Mouse (Mus musculus) gastrocnemius, adult 18-20 months (tissue): ENCODE data around the gene Rfx7. TPM values are rescaled to one million over a fixed set of nuclear protein-coding genes. Genes with fewer than 3 reads are reported as not detected.

Experiments used
- DNase-seq: peaks from one replicate; pipeline ENCODE4 v3.0.0; 2021; ENCODE audit warnings: low spot score
- long read RNA-seq, 2 experiments: library from polyadenylated mRNA; stranded (forward); transcript quantifications; one replicate each; pipeline ENCODE4 v2.0.0; 2021
- total RNA-seq, 2 experiments: library from RNA; stranded (reverse); gene quantifications; 2 replicates each; pipeline ENCODE4 v1.2.3; 2021

Rfx7 gene
- total RNA-seq, result 10 to 100 TPM; 17.8 to 20.8 TPM
- long read RNA-seq, experiment 1, partial matches to known transcripts, result 1 of 7 reads
- long read RNA-seq, experiment 1, other reads (novel, unspliced or antisense), result 6 of 7 reads
- long read RNA-seq, experiment 2, full-length matches to known transcripts, result 7 of 12 reads
- long read RNA-seq, experiment 2, partial matches to known transcripts, result 1 of 12 reads
- long read RNA-seq, experiment 2, other reads (novel, unspliced or antisense), result 4 of 12 reads

- DNase-seq, result peak; percentile 57
Observed at GRCm38 (mm10) chr9:72531996-72532380, at the start of gene Rfx7. Gene Rfx7 (plus strand): TSS chr9:72532240.

GRCm38 (mm10) chr9:72488523-72488922 lies 43.5 kb upstream of the Rfx7 start:
- DNase-seq, result no peak

GRCm38 (mm10) chr9:72489131-72489530 lies 42.9 kb upstream of the Rfx7 start:
- DNase-seq, result no peak

- DNase-seq, result peak; percentile 92
Observed at GRCm38 (mm10) chr9:72491559-72492193, 40.4 kb upstream of the Rfx7 start.

- no peak for DNase-seq
Observed at GRCm38 (mm10) chr9:72492194-72492565, 39.9 kb upstream of the Rfx7 start, which contains the start of gene Tex9. Gene Tex9 (minus strand): TSS chr9:72492212.

GRCm38 (mm10) chr9:72493465-72493864 lies 38.6 kb upstream of the Rfx7 start:
- no peak for DNase-seq

- DNase-seq, result no peak
Observed at GRCm38 (mm10) chr9:72493984-72494685, 37.9 kb upstream of the Rfx7 start.

- DNase-seq, result no peak
Observed at GRCm38 (mm10) chr9:72496691-72497090, 35.3 kb upstream of the Rfx7 start.

GRCm38 (mm10) chr9:72497171-72497570 lies 34.9 kb upstream of the Rfx7 start:
- no peak for DNase-seq

- DNase-seq, result no peak
Observed at GRCm38 (mm10) chr9:72512229-72512981, 19.6 kb upstream of the Rfx7 start.

- no peak for DNase-seq
Observed at GRCm38 (mm10) chr9:72515366-72515765, 16.7 kb upstream of the Rfx7 start.

GRCm38 (mm10) chr9:72519246-72519645 lies 12.8 kb upstream of the Rfx7 start:
- peak; percentile 32 for DNase-seq

- DNase-seq, result no peak
Observed at GRCm38 (mm10) chr9:72520849-72521248, 11.2 kb upstream of the Rfx7 start.

- DNase-seq, result no peak
Observed at GRCm38 (mm10) chr9:72526091-72526490, 5.9 kb upstream of the Rfx7 start.

- DNase-seq, result peak; percentile 89
Observed at GRCm38 (mm10) chr9:72530237-72530636, 1.8 kb upstream of the Rfx7 start.

- DNase-seq, result peak; percentile 77
Observed at GRCm38 (mm10) chr9:72530824-72531223, 1.2 kb upstream of the Rfx7 start.

- peak; percentile 75 for DNase-seq
Observed at GRCm38 (mm10) chr9:72531291-72531995, 597 bp upstream of the Rfx7 start.

- DNase-seq, result peak; percentile 55
Observed at GRCm38 (mm10) chr9:72532381-72533088, 495 bp downstream of the Rfx7 start.

GRCm38 (mm10) chr9:72533089-72533415 lies 1.0 kb downstream of the Rfx7 start:
- no peak for DNase-seq

- no peak for DNase-seq
Observed at GRCm38 (mm10) chr9:72534985-72535384, 2.9 kb downstream of the Rfx7 start.

- no peak for DNase-seq
Observed at GRCm38 (mm10) chr9:72535394-72535793, 3.4 kb downstream of the Rfx7 start.
